Mouse (Mus musculus) heart, postnatal 0 days (tissue): ENCODE data around the gene Kat6b.

Experiments
- CTCF ChIP-seq: IDR thresholded peaks from 2 replicates; pipeline ENCODE4 v1.5.1; 2016; ENCODE audit warnings: antibody characterized with exemption, control low read depth, low read depth
- EP300 ChIP-seq: IDR thresholded peaks from 2 replicates; pipeline ENCODE4 v1.6.1; 2016; ENCODE audit warnings: antibody characterized with exemption, low read depth

DNA sequence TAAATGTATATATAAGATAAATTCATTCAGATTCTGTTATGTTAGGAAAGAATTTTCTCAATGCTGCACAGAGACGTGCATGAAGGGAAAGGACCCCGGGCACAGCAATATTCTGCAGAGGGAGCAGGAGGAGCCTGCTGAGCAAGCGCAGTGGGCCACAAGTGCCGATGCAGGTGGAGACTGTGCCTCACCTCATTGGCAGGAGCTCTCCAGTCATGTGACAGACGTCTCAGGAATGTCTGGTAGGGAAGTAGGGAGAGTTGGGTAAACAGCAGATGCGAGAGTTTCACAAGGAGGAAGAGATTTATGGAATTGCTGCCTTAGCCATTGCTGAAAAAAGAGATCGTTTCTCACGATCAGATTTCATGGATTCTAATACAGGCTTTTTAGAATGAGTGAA, 71.7 kb downstream of the Kat6b start:
- TF ChIP-seq EP300 (no peak), CTCF (no peak)
